8 mouse cellular contexts compared by ENCODE assay signal in the genomic region with DNA sequence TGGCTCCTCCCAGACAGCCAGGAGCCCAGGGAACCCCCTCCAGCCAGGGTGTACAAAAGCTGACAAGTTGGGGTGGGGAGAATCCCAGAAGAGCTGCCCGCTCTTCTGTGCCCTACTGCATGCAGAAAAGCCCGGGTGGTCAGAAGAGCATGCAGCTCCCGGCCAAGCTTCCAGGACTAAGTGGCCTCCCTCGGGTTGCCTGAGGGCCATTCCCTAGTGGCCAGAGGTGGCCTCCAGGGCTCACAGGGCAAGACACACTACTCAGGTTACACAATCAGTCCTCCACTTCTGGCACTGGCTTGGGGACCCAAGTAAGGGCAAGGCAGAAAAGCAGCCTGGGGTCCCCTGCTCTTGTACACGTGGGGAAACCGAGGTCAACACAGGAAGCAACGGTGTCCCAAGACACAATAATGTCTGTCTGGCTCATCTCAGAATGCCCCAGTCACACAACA. TPM values are rescaled to one million over a fixed set of nuclear protein-coding genes. Genes with fewer than 3 reads are reported as not detected.
DNase-seq lines count a peak whose midpoint lies in the region; ATAC-seq lines count a peak whose summit lies in the region.

No protein-coding gene starts in this region.

- no peak overlapping the region for H3K9ac ChIP-seq in lung, embryonic 16.5 days (ENCODE audit: low read length)
- H3K9ac ChIP-seq in forebrain, embryonic 14.5 days (ENCODE audit: low read length), result peak overlapping the region; percentile 85
- peak overlapping the region; percentile 48 for H3K9ac ChIP-seq in limb, embryonic 13.5 days

- no peaks in the 10 kb centered on the region for H3K36me3 ChIP-seq in lung, embryonic 16.5 days (ENCODE audit: control insufficient read depth, insufficient read depth, low read length)
- H3K36me3 ChIP-seq in forebrain, embryonic 14.5 days (ENCODE audit: control insufficient read depth, insufficient read depth, low read length), result no peaks in the 10 kb centered on the region
- no peaks in the 10 kb centered on the region for H3K36me3 ChIP-seq in limb, embryonic 13.5 days

- no peaks in the 10 kb centered on the region for H3K27me3 ChIP-seq in lung, embryonic 16.5 days (ENCODE audit: control insufficient read depth, insufficient read depth, low read depth, low read length)
- no peaks in the 10 kb centered on the region for H3K27me3 ChIP-seq in forebrain, embryonic 14.5 days (replicated peaks; ENCODE audit: control insufficient read depth, insufficient read depth, low read length)
- H3K27me3 ChIP-seq in limb, embryonic 13.5 days, result no peaks in the 10 kb centered on the region

- WGBS in lung, embryonic 16.5 days, result 23% methylated on average over 7 of the region's 7 CpGs
- WGBS in forebrain, embryonic 14.5 days, result 13% methylated on average over 7 of the region's 7 CpGs
- WGBS in limb, embryonic 13.5 days, result 20% methylated on average over 7 of the region's 7 CpGs

- peaks cover 12% of the 10 kb centered on the region for H3K4me1 ChIP-seq in lung, embryonic 16.5 days (replicated peaks; ENCODE audit: control insufficient read depth, insufficient read depth, low read length)
- peaks cover 14% of the 10 kb centered on the region; the same call in 1 of the 2 replicates for H3K4me1 ChIP-seq in forebrain, embryonic 14.5 days (ENCODE audit: control insufficient read depth, insufficient read depth, low read length)
- peaks cover 35% of the 10 kb centered on the region for H3K4me1 ChIP-seq in limb, embryonic 13.5 days

- H3K4me3 ChIP-seq in lung, embryonic 16.5 days (ENCODE audit: low read length), result no peak overlapping the region
- H3K4me3 ChIP-seq in forebrain, embryonic 14.5 days (ENCODE audit: low read depth, low read length), result peak overlapping the region; percentile 68
- H3K4me3 ChIP-seq in limb, embryonic 13.5 days, result peak overlapping the region; percentile 78

- H3K27ac ChIP-seq in lung, embryonic 16.5 days (ENCODE audit: low read length), result no peak overlapping the region
- no peak overlapping the region for H3K27ac ChIP-seq in forebrain, embryonic 14.5 days (ENCODE audit: low read depth, low read length)
- no peak overlapping the region for H3K27ac ChIP-seq in limb, embryonic 13.5 days

- no peaks in the 10 kb centered on the region for H3K9me3 ChIP-seq in lung, embryonic 16.5 days (ENCODE audit: control insufficient read depth, low read length)
- no peaks in the 10 kb centered on the region for H3K9me3 ChIP-seq in forebrain, embryonic 14.5 days (replicated peaks; ENCODE audit: control insufficient read depth, low read length)
- H3K9me3 ChIP-seq in limb, embryonic 13.5 days, result no peaks in the 10 kb centered on the region

- peak overlapping the region; percentile 14 for H3K4me2 ChIP-seq in lung, embryonic 16.5 days (ENCODE audit: low read depth, low read length)
- H3K4me2 ChIP-seq in forebrain, embryonic 14.5 days (ENCODE audit: low read length), result peak overlapping the region; percentile 82
- H3K4me2 ChIP-seq in limb, embryonic 13.5 days (replicated peaks), result peak overlapping the region; percentile 93

- ATAC-seq in lung, embryonic 16.5 days (ENCODE audit: low read depth), result no peak
- no peak for ATAC-seq in forebrain, embryonic 14.5 days
- no peak for ATAC-seq in limb, embryonic 13.5 days (ENCODE audit: low FRiP score, low read depth)

- no peak for DNase-seq in lung, postnatal 10 days
- DNase-seq in forebrain, embryonic 14.5 days (ENCODE audit: low spot score), result no peak
- DNase-seq in retina, embryonic 14.5 days (ENCODE audit: low spot score), result peak; percentile 28
- no peak for DNase-seq in cerebellum, postnatal 36 days
- DNase-seq in layer of hippocampus, adult 18-20 months (ENCODE audit: low spot score in 2 of 2), result no peak
- no peak for DNase-seq in T-cell, adult 2 months (ENCODE audit: low spot score)

RNA-seq across cellular contexts. Expression of a gene that starts 1.9 kb away (rescaled TPM):
- polyA plus RNA-seq in lung, embryonic 16.5 days (2015; fragmentation: Nextera tagmentation; extraction: Ambion mirVana), result 8.9 and 10.7 TPM in 2 replicates
- 28.4 and 34.4 TPM in 2 replicates for polyA plus RNA-seq in forebrain, embryonic 14.5 days (2014; fragmentation: Nextera tagmentation; extraction: Ambion mirVana)
- polyA plus RNA-seq in limb, embryonic 13.5 days (2015; fragmentation: Nextera tagmentation; extraction: Ambion mirVana), result 18.8 and 19.4 TPM in 2 replicates
- total RNA-seq in layer of hippocampus, adult 18-20 months (2021), result 10 to 100 TPM; 67.8 to 68.8 TPM

Comparison
In these comparisons a context has a peak if more than half of its experiments do, and no peak if none do; other contexts are left out.
1. H3K4me2 ChIP-seq: peak in every context shown above with its lines; median percentile 93 in limb, embryonic 13.5 days; 82 in forebrain, embryonic 14.5 days; 14 in lung, embryonic 16.5 days.